Comparison of ENCODE assay signal across 11 mouse cellular contexts in the genomic region with DNA sequence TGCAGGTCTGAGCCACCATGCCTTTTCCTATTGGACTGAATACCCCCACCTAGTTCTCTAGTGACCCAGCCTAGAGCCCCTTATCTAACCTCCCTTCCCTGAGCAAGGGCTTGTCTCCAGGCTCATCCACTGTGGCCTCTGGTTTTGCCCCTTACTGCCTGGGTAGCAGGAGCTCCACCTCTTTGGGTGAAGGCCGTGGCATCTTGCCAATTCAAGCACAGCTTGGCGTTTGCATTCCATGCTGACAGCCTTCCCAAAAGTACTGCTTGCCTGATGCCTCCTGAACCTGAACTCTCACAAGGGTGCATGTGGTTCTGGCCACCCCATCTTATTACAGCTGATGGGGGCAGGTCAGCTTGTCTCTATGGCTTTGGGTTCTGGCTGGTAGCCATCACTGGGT. TPM values are rescaled to one million over a fixed set of nuclear protein-coding genes. Genes with fewer than 3 reads are reported as not detected.
DNase-seq lines count a peak whose midpoint lies in the region; ATAC-seq and TF ChIP-seq lines count a peak whose summit lies in the region.
"Had no signal": no experiment of that assay in that cellular context is flagged by ENCODE, and none has a peak within 500 bp of the region (broad histone marks: within the 10 kb centered on the region; RNA-seq: fewer than 3 reads in every experiment).

No protein-coding gene starts in this region.

- H3K27me3 ChIP-seq in heart, embryonic 15.5 days, result peaks cover 11% of the 10 kb centered on the region; the same call in 1 of the 2 replicates
- no peaks in the 10 kb centered on the region for H3K27me3 ChIP-seq in lung, embryonic 14.5 days (ENCODE audit: insufficient read depth, low read length)
- no peaks in the 10 kb centered on the region for H3K27me3 ChIP-seq in hindbrain, embryonic 16.5 days (replicated peaks; ENCODE audit: control insufficient read depth, insufficient read depth, low read length)

- H3K36me3 ChIP-seq in heart, embryonic 15.5 days, result no peaks in the 10 kb centered on the region
- H3K36me3 ChIP-seq in lung, embryonic 14.5 days (ENCODE audit: insufficient read depth), result no peaks in the 10 kb centered on the region
- H3K36me3 ChIP-seq in hindbrain, embryonic 16.5 days (ENCODE audit: control insufficient read depth, insufficient read depth, low read length), result no peaks in the 10 kb centered on the region

- H3K27ac ChIP-seq in heart, embryonic 15.5 days, result no peak overlapping the region
- H3K27ac ChIP-seq in lung, embryonic 14.5 days (ENCODE audit: low read depth), result no peak overlapping the region
- H3K27ac ChIP-seq in hindbrain, embryonic 16.5 days (ENCODE audit: low read depth, low read length), result no peak overlapping the region
- H3K27ac ChIP-seq: left cerebral cortex, adult 2 months; liver, embryonic 14.5 days had no signal

- H3K4me3 ChIP-seq in heart, embryonic 15.5 days, result no peak overlapping the region
- no peak overlapping the region for H3K4me3 ChIP-seq in lung, embryonic 14.5 days (ENCODE audit: low read depth, low read length)
- H3K4me3 ChIP-seq in hindbrain, embryonic 16.5 days (ENCODE audit: low read length), result no peak overlapping the region
- H3K4me3 ChIP-seq: left cerebral cortex, adult 2 months had no signal

- no peak for TF ChIP-seq CTCF in lung, embryonic 14.5 days (IDR thresholded peaks at IDR 0.05; ENCODE audit: low read depth)

- WGBS in heart, embryonic 15.5 days, result 20% methylated on average over 2 of the region's 2 CpGs
- 24% methylated on average over 2 of the region's 2 CpGs for WGBS in lung, embryonic 14.5 days
- 60% methylated on average over 2 of the region's 2 CpGs for WGBS in hindbrain, embryonic 16.5 days

- H3K4me2 ChIP-seq in heart, embryonic 15.5 days, result no peak overlapping the region
- H3K4me2 ChIP-seq in lung, embryonic 14.5 days, result no peak overlapping the region
- H3K4me2 ChIP-seq in hindbrain, embryonic 16.5 days (ENCODE audit: low read length), result no peak overlapping the region

- H3K9me3 ChIP-seq in heart, embryonic 15.5 days (replicated peaks), result no peaks in the 10 kb centered on the region
- H3K9me3 ChIP-seq in lung, embryonic 14.5 days (ENCODE audit: low read depth, low read length), result no peaks in the 10 kb centered on the region
- no peaks in the 10 kb centered on the region for H3K9me3 ChIP-seq in hindbrain, embryonic 16.5 days (ENCODE audit: control insufficient read depth, low read length)

- H3K9ac ChIP-seq in heart, embryonic 15.5 days, result no peak overlapping the region
- no peak overlapping the region for H3K9ac ChIP-seq in lung, embryonic 14.5 days
- H3K9ac ChIP-seq in hindbrain, embryonic 16.5 days (ENCODE audit: low read depth, low read length), result no peak overlapping the region
- H3K9ac ChIP-seq: liver, embryonic 14.5 days had no signal

- peaks cover 7% of the 10 kb centered on the region for H3K4me1 ChIP-seq in heart, embryonic 15.5 days (replicated peaks)
- no peaks in the 10 kb centered on the region for H3K4me1 ChIP-seq in lung, embryonic 14.5 days (ENCODE audit: insufficient read depth)
- no peaks in the 10 kb centered on the region for H3K4me1 ChIP-seq in hindbrain, embryonic 16.5 days (ENCODE audit: control insufficient read depth, insufficient read depth, low read depth, low read length)

- no peak for DNase-seq in heart, postnatal 36 days
- peak; percentile 52 for DNase-seq in 3T3-L1 (ENCODE audit: low read depth, low spot score)
- peak; percentile 77 for DNase-seq in adrenal gland, postnatal 25 days
- DNase-seq in lung, embryonic 14.5 days, result peak; percentile 69
- no peak for DNase-seq in frontal cortex, postnatal 25 days (ENCODE audit: low spot score in 2 of 2)
- DNase-seq: gastrocnemius, postnatal 10 days had no signal

- intact Hi-C loops in heart, postnatal 36 days (cut with DNase I), result no loop called here

- 0 out of 2 replicates have a peak, but pooled peaks have one; percentile 16 for ATAC-seq in heart, embryonic 15.5 days (replicated peaks; ENCODE audit: insufficient number of reproducible peaks, insufficient read depth, low FRiP score, low read depth)
- ATAC-seq in lung, embryonic 14.5 days (ENCODE audit: insufficient read depth), result no peak
- no peak for ATAC-seq in hindbrain, embryonic 16.5 days
- ATAC-seq in megakaryocyte progenitor cell, adult 5-6 weeks (replicated peaks; ENCODE audit: poor library complexity), result no peak

RNA-seq across cellular contexts. Expression of a gene that starts 6.6 kb away (rescaled TPM):
- polyA plus RNA-seq in heart, embryonic 15.5 days (2015; fragmentation: Nextera tagmentation; extraction: Ambion mirVana), result 0.20 and 0.23 TPM in 2 replicates
- total RNA-seq in heart, postnatal 36 days (2021), result under 1 TPM in 1 of 2 experiments, not detected in 1; 0.14 TPM
- total RNA-seq in adrenal gland, postnatal 25 days (2021), result 0.30 TPM in 1 of 2 replicates, not detected in the other
- polyA plus RNA-seq in lung, embryonic 14.5 days (2014; fragmentation: Nextera tagmentation; extraction: Ambion mirVana), result 0.19 and 0.28 TPM in 2 replicates
- polyA plus RNA-seq in hindbrain, embryonic 16.5 days (2015; fragmentation: Nextera tagmentation; extraction: Ambion mirVana), result 1.5 and 1.7 TPM in 2 replicates
- total RNA-seq in megakaryocyte progenitor cell, adult 5-6 weeks (2015), result 0.10 TPM in 1 of 2 replicates, not detected in the other
- total RNA-seq in megakaryocyte progenitor cell, adult 5-6 weeks (2017), result 0.27 TPM in 1 of 2 replicates, not detected in the other

RNA-seq across cellular contexts. Expression of a gene that starts 10.3 kb away (rescaled TPM):
- 0.14 TPM in 1 of 2 replicates, not detected in the other for polyA plus RNA-seq in heart, embryonic 15.5 days (2015; fragmentation: Nextera tagmentation; extraction: Ambion mirVana)
- total RNA-seq in heart, postnatal 36 days (2021), result not detected
- total RNA-seq in adrenal gland, postnatal 25 days (2021), result not detected in 2 replicates
- not detected in 2 replicates for polyA plus RNA-seq in lung, embryonic 14.5 days (2014; fragmentation: Nextera tagmentation; extraction: Ambion mirVana)
- 0.29 and 0.44 TPM in 2 replicates for polyA plus RNA-seq in hindbrain, embryonic 16.5 days (2015; fragmentation: Nextera tagmentation; extraction: Ambion mirVana)
- not detected in 2 replicates for total RNA-seq in megakaryocyte progenitor cell, adult 5-6 weeks (2015)
- not detected in 2 replicates for total RNA-seq in megakaryocyte progenitor cell, adult 5-6 weeks (2017)
- total RNA-seq: gastrocnemius, postnatal 10 days had no signal

RNA-seq across cellular contexts. Expression of a gene that starts 57.0 kb away (rescaled TPM):
- 8.6 and 11.8 TPM in 2 replicates for polyA plus RNA-seq in heart, embryonic 15.5 days (2015; fragmentation: Nextera tagmentation; extraction: Ambion mirVana)
- total RNA-seq in heart, postnatal 36 days (2021), result 10 to 100 TPM; 12.0 to 14.5 TPM
- 4.1 and 6.0 TPM in 2 replicates for total RNA-seq in adrenal gland, postnatal 25 days (2021)
- polyA plus RNA-seq in lung, embryonic 14.5 days (2014; fragmentation: Nextera tagmentation; extraction: Ambion mirVana), result 3.8 TPM in 2 replicates
- 4.3 and 5.2 TPM in 2 replicates for polyA plus RNA-seq in hindbrain, embryonic 16.5 days (2015; fragmentation: Nextera tagmentation; extraction: Ambion mirVana)
- total RNA-seq in megakaryocyte progenitor cell, adult 5-6 weeks (2015), result 1.2 and 2.3 TPM in 2 replicates
- not detected in 2 replicates for total RNA-seq in megakaryocyte progenitor cell, adult 5-6 weeks (2017)

Comparison
In these comparisons a context has a peak if more than half of its experiments do, and no peak if none do; other contexts are left out.
1. DNase-seq: peak in 3T3-L1 (single experiment), adrenal gland, postnatal 25 days (single experiment) and lung, embryonic 14.5 days (single experiment); none in heart, postnatal 36 days (0 of 2) and frontal cortex, postnatal 25 days (0 of 2).